Mouse (Mus musculus) midbrain, embryonic 13.5 days (tissue): ENCODE results near the gene Amd1. TPM values are rescaled to one million over a fixed set of nuclear protein-coding genes. Genes with fewer than 3 reads are reported as not detected.

Experiments
- ATAC-seq: fragments of 200-750 bp; cut with Nextera tagmentation; 2 replicates; pipeline ENCODE4 v1.8.0; 2017; ENCODE audit warnings: mild to moderate bottlenecking, moderate TSS enrichment, moderate library complexity
- H3K27ac ChIP-seq: fragments of 300-500 bp; sonication (generic); 2 replicates; pipeline ENCODE4 v1.5.1; 2015; ENCODE audit warnings: inconsistent platforms, mild to moderate bottlenecking, moderate library complexity
- H3K27me3 ChIP-seq: fragments of 300-500 bp; sonication (generic); 2 replicates; pipeline ENCODE4 v1.6.1; 2015; ENCODE audit warnings: mild to moderate bottlenecking, inconsistent platforms
- H3K36me3 ChIP-seq: fragments of 300-500 bp; sonication (generic); 2 replicates; pipeline ENCODE4 v1.6.1; 2015; ENCODE audit warnings: mild to moderate bottlenecking, inconsistent platforms
- H3K4me1 ChIP-seq: fragments of 300-500 bp; sonication (generic); replicated peaks from 2 replicates; pipeline ENCODE4 v1.6.1; 2015; ENCODE audit warnings: inconsistent platforms
- H3K4me2 ChIP-seq: fragments of 300-500 bp; sonication (generic); replicated peaks from 2 replicates; pipeline ENCODE4 v1.6.1; 2015; ENCODE audit warnings: moderate library complexity, mild to moderate bottlenecking, inconsistent platforms
- H3K4me3 ChIP-seq: fragments of 300-500 bp; sonication (generic); replicated peaks from 2 replicates; pipeline ENCODE4 v1.5.1; 2015; ENCODE audit warnings: mild to moderate bottlenecking, inconsistent platforms
- H3K9ac ChIP-seq: fragments of 300-500 bp; sonication (generic); replicated peaks from 2 replicates; pipeline ENCODE4 v1.6.1; 2015; ENCODE audit warnings: mild to moderate bottlenecking, inconsistent platforms
- H3K9me3 ChIP-seq: fragments of 300-500 bp; sonication (generic); 2 replicates; pipeline ENCODE4 v1.6.1; 2016; ENCODE audit warnings: mild to moderate bottlenecking, inconsistent platforms
- WGBS: fragments of 180-500 bp; shearing (Covaris S2); methylation state at CpG from one replicate; pipeline ENCODE4 v1.1.7; 2015; 5-methylcytosine and 5-hydroxymethylcytosine counted together
- polyA plus RNA-seq: library from polyadenylated mRNA; unstranded; fragments of >200 nt; fragmentation: Nextera tagmentation; extraction: Ambion mirVana; gene quantifications from 2 replicates; pipeline ENCODE4 v1.2.1, GENCODE M21; 2015

Amd1 gene
- 40.4 and 40.8 TPM in 2 replicates for polyA plus RNA-seq

- Histone ChIP-seq H3K36me3 (no peaks in the 10 kb centered on the region), H3K27ac (peak within 1 kb of the TSS; percentile 98), H3K4me2 (peak within 1 kb of the TSS; percentile 74), H3K9me3 (0 out of 2 replicates have a peak, but pooled peaks cover 4% of the 10 kb centered on the region), H3K4me3 (peak within 1 kb of the TSS; percentile 96), H3K4me1 (peaks cover 26% of the 10 kb centered on the region), H3K27me3 (no peaks in the 10 kb centered on the region), H3K9ac (peak within 1 kb of the TSS; percentile 98)
- under 1% methylated on average over 55 of the region's 55 CpGs for WGBS
- peak; percentile 98 for ATAC-seq
Observed at GRCm38 (mm10) chr10:40302140-40302985, at the start of gene Amd1. Gene Amd1 (minus strand): TSS chr10:40302186.

GRCm38 (mm10) chr10:40351156-40351555, 49.2 kb upstream of the Amd1 start:
- ATAC-seq, result no peak
- H3K4me2 ChIP-seq, result peak overlapping the region; percentile 79
- peak overlapping the region; percentile 36; the same call in 1 of the 2 replicates for H3K9ac ChIP-seq
- no peaks in the 10 kb centered on the region for H3K9me3 ChIP-seq
- no peaks in the 10 kb centered on the region for H3K36me3 ChIP-seq
- H3K27me3 ChIP-seq, result no peaks in the 10 kb centered on the region
- 63% methylated on average over 4 of the region's 4 CpGs for WGBS
- H3K4me1 ChIP-seq, result peaks cover 25% of the 10 kb centered on the region
- no peak overlapping the region for H3K27ac ChIP-seq
- H3K4me3 ChIP-seq, result peak overlapping the region; percentile 95

- peak overlapping the region; percentile 79 for H3K4me2 ChIP-seq
- H3K27ac ChIP-seq, result peak overlapping the region; percentile 95; the same call in 1 of the 2 replicates
- peak overlapping the region; percentile 81 for H3K9ac ChIP-seq
- no peaks in the 10 kb centered on the region for H3K9me3 ChIP-seq
- H3K36me3 ChIP-seq, result no peaks in the 10 kb centered on the region
- peaks cover 25% of the 10 kb centered on the region for H3K4me1 ChIP-seq
- H3K4me3 ChIP-seq, result peak overlapping the region; percentile 95
- 51% methylated on average over 12 of the region's 12 CpGs for WGBS
- no peak for ATAC-seq
- H3K27me3 ChIP-seq, result no peaks in the 10 kb centered on the region
Observed at GRCm38 (mm10) chr10:40350245-40350932, 48.4 kb upstream of the Amd1 start.

GRCm38 (mm10) chr10:40349631-40350177, 47.7 kb upstream of the Amd1 start:
- Histone ChIP-seq H3K27me3 (no peaks in the 10 kb centered on the region), H3K4me3 (peak overlapping the region; percentile 95), H3K4me2 (peak overlapping the region; percentile 79), H3K9ac (peak overlapping the region; percentile 81), H3K9me3 (no peaks in the 10 kb centered on the region), H3K4me1 (peaks cover 25% of the 10 kb centered on the region), H3K27ac (peak overlapping the region; percentile 95), H3K36me3 (no peaks in the 10 kb centered on the region)
- WGBS, result 0% methylated on average over 61 of the region's 62 CpGs
- ATAC-seq, result peak; percentile 64

- WGBS, result under 1% methylated on average over 72 of the region's 76 CpGs
- peak; percentile 99 for ATAC-seq
- peak overlapping the region; percentile 95 for H3K4me3 ChIP-seq
Observed at GRCm38 (mm10) chr10:40348566-40349536, 46.9 kb upstream of the Amd1 start.

GRCm38 (mm10) chr10:40347461-40347954, 45.5 kb upstream of the Amd1 start:
- H3K9me3 ChIP-seq, result no peaks in the 10 kb centered on the region
- no peak for ATAC-seq
- H3K4me2 ChIP-seq, result peak overlapping the region; percentile 79; the same call in 1 of the 2 replicates
- H3K27me3 ChIP-seq, result no peaks in the 10 kb centered on the region
- H3K9ac ChIP-seq, result no peak overlapping the region
- no peak overlapping the region for H3K27ac ChIP-seq
- no peak overlapping the region for H3K4me3 ChIP-seq
- WGBS, result 80% methylated on average over 9 of the region's 9 CpGs
- H3K4me1 ChIP-seq, result peaks cover 25% of the 10 kb centered on the region
- no peaks in the 10 kb centered on the region for H3K36me3 ChIP-seq

More at GRCm38 (mm10) chr10:40348566-40349536, 46.9 kb upstream of the Amd1 start:
- Histone ChIP-seq H3K4me1 (peaks cover 25% of the 10 kb centered on the region), H3K9me3 (no peaks in the 10 kb centered on the region), H3K27me3 (no peaks in the 10 kb centered on the region), H3K27ac (peak overlapping the region; percentile 95), H3K9ac (peak overlapping the region; percentile 81), H3K4me2 (peak overlapping the region; percentile 79), H3K36me3 (no peaks in the 10 kb centered on the region)

- ATAC-seq, result no peak
- H3K27me3 ChIP-seq, result no peaks in the 10 kb centered on the region
- no peak overlapping the region for H3K27ac ChIP-seq
- no peak overlapping the region for H3K9ac ChIP-seq
- peaks cover 25% of the 10 kb centered on the region for H3K4me1 ChIP-seq
- no peak overlapping the region for H3K4me3 ChIP-seq
- H3K4me2 ChIP-seq, result no peak overlapping the region
- 78% methylated on average over 3 of the region's 3 CpGs for WGBS
- no peaks in the 10 kb centered on the region for H3K9me3 ChIP-seq
- no peaks in the 10 kb centered on the region for H3K36me3 ChIP-seq
Observed at GRCm38 (mm10) chr10:40346776-40347403, 44.9 kb upstream of the Amd1 start.

GRCm38 (mm10) chr10:40342036-40342435, 40.0 kb upstream of the Amd1 start:
- no peaks in the 10 kb centered on the region for H3K27me3 ChIP-seq
- H3K9ac ChIP-seq, result no peak overlapping the region

GRCm38 (mm10) chr10:40339351-40339964, 37.5 kb upstream of the Amd1 start, which contains the start of gene Cdk19:
Gene Cdk19 (plus strand): TSS chr10:40339564.
- no peak for ATAC-seq
- whole genome bisulfite sequencing, result 49% methylated on average over 13 of the region's 13 CpGs

More at GRCm38 (mm10) chr10:40342036-40342435, 40.0 kb upstream of the Amd1 start:
- H3K9me3 ChIP-seq, result no peaks in the 10 kb centered on the region
- no peaks in the 10 kb centered on the region for H3K36me3 ChIP-seq
- H3K4me1 ChIP-seq, result no peaks in the 10 kb centered on the region
- ATAC-seq, result no peak
- 80% methylated on average over 4 of the region's 4 CpGs for WGBS
- no peak overlapping the region for H3K4me3 ChIP-seq
- no peak overlapping the region for H3K27ac ChIP-seq
- H3K4me2 ChIP-seq, result no peak overlapping the region

GRCm38 (mm10) chr10:40332864-40333263, 30.9 kb upstream of the Amd1 start:
- no peaks in the 10 kb centered on the region for H3K27me3 ChIP-seq
- H3K9me3 ChIP-seq, result no peaks in the 10 kb centered on the region
- ATAC-seq, result no peak
- no peak overlapping the region for H3K27ac ChIP-seq
- H3K4me3 ChIP-seq, result no peak overlapping the region
- no peak overlapping the region for H3K9ac ChIP-seq
- no peaks in the 10 kb centered on the region for H3K4me1 ChIP-seq
- 67% methylated on average over 6 of the region's 6 CpGs for WGBS
- no peak overlapping the region for H3K4me2 ChIP-seq
- H3K36me3 ChIP-seq, result no peaks in the 10 kb centered on the region

More at GRCm38 (mm10) chr10:40339351-40339964, 37.5 kb upstream of the Amd1 start, which contains the start of gene Cdk19:
- H3K9me3 ChIP-seq, result no peaks in the 10 kb centered on the region
- H3K9ac ChIP-seq, result no peak within 1 kb of the TSS
- H3K27me3 ChIP-seq, result no peaks in the 10 kb centered on the region
- no peak within 1 kb of the TSS for H3K27ac ChIP-seq
- H3K4me2 ChIP-seq, result no peak within 1 kb of the TSS
- no peaks in the 10 kb centered on the region for H3K36me3 ChIP-seq
- H3K4me1 ChIP-seq, result no peaks in the 10 kb centered on the region
- no peak within 1 kb of the TSS for H3K4me3 ChIP-seq
